ENCODE assay signal across 8 mouse cellular contexts in the genomic region with DNA sequence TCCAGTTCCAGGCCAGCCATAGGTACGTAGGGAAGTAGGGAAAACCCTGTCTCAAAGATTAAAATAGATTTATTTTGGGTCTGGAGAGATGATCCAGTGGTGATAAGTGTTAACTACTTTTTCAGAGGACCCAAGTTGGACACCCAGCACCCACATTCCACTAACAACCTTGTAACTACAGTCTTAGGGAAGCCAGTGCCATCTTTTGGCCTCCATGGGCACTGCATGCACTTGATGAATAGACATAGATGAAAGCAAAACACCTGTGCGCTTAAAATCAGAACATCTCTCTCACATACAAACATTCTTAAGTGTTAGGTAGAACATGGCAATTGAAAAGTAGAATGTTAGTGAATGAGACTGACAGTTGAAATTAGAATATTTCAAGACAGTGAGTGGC. TPM values are rescaled to one million over a fixed set of nuclear protein-coding genes. Genes with fewer than 3 reads are reported as not detected.
DNase-seq lines count a peak whose midpoint lies in the region; ATAC-seq lines count a peak whose summit lies in the region.

No protein-coding gene starts in this region.

- H3K4me1 ChIP-seq in heart, embryonic 12.5 days (replicated peaks) = peaks cover 21% of the 10 kb centered on the region
- H3K4me1 ChIP-seq in forebrain, embryonic 11.5 days (replicated peaks; ENCODE audit: control insufficient read depth, insufficient read depth, low read length) = peaks cover 7% of the 10 kb centered on the region
- peaks cover 16% of the 10 kb centered on the region for H3K4me1 ChIP-seq in limb, embryonic 10.5 days

- no peak overlapping the region for H3K27ac ChIP-seq in heart, embryonic 12.5 days (ENCODE audit: poor library complexity, severe bottlenecking)
- no peak overlapping the region for H3K27ac ChIP-seq in forebrain, embryonic 11.5 days (ENCODE audit: low read depth, low read length)
- no peak overlapping the region for H3K27ac ChIP-seq in limb, embryonic 10.5 days

- no peak overlapping the region for H3K9ac ChIP-seq in heart, embryonic 12.5 days
- peak overlapping the region; percentile 92; the same call in 1 of the 2 replicates for H3K9ac ChIP-seq in forebrain, embryonic 11.5 days (ENCODE audit: low read length)

- DNase-seq in heart, adult 18-20 months = no peak
- DNase-seq in ES-CJ7 (ENCODE audit: low read depth, low spot score) = peak; percentile 66
- no peak for DNase-seq in forebrain, embryonic 11.5 days (ENCODE audit: low spot score)
- DNase-seq in limb, embryonic 10.5 days (ENCODE audit: low spot score) = no peak
- DNase-seq in retina, postnatal 1 day = peak; percentile 13
- no peak for DNase-seq in urinary bladder, postnatal 36 days (ENCODE audit: low spot score in 2 of 2)
- DNase-seq in gastrocnemius, postnatal 14 days = no peak

- peaks cover 52% of the 10 kb centered on the region for H3K36me3 ChIP-seq in heart, embryonic 12.5 days
- peaks cover 9% of the 10 kb centered on the region; the same call in 1 of the 2 replicates for H3K36me3 ChIP-seq in forebrain, embryonic 11.5 days (ENCODE audit: control insufficient read depth, insufficient read depth, low read length)
- peaks cover 73% of the 10 kb centered on the region for H3K36me3 ChIP-seq in limb, embryonic 10.5 days

- no peaks in the 10 kb centered on the region for H3K9me3 ChIP-seq in heart, embryonic 12.5 days (replicated peaks)
- H3K9me3 ChIP-seq in forebrain, embryonic 11.5 days (ENCODE audit: control insufficient read depth, low read length) = no peaks in the 10 kb centered on the region
- H3K9me3 ChIP-seq in limb, embryonic 10.5 days (replicated peaks) = no peaks in the 10 kb centered on the region

- intact Hi-C loops in gastrocnemius, postnatal 14 days (cut with DNase I; ENCODE audit: low total_unique reads) = no loop called here

- WGBS in heart, embryonic 12.5 days = 94% methylated on average over 2 of the region's 2 CpGs
- WGBS in forebrain, embryonic 11.5 days = 90% methylated on average over 2 of the region's 2 CpGs
- WGBS in limb, embryonic 10.5 days = 90% methylated on average over 2 of the region's 2 CpGs

- no peak overlapping the region for H3K4me3 ChIP-seq in heart, embryonic 12.5 days
- peak overlapping the region; percentile 88; the same call in 1 of the 2 replicates for H3K4me3 ChIP-seq in forebrain, embryonic 11.5 days (ENCODE audit: low read depth, low read length)
- peak overlapping the region; percentile 94 for H3K4me3 ChIP-seq in limb, embryonic 10.5 days

- ATAC-seq in heart, embryonic 12.5 days (ENCODE audit: insufficient number of reproducible peaks, low FRiP score) = no peak
- ATAC-seq in forebrain, embryonic 11.5 days (replicated peaks; ENCODE audit: low FRiP score) = no peak

- H3K27me3 ChIP-seq in heart, embryonic 12.5 days (replicated peaks) = no peaks in the 10 kb centered on the region
- H3K27me3 ChIP-seq in forebrain, embryonic 11.5 days (ENCODE audit: control insufficient read depth, insufficient read depth, low read length) = no peaks in the 10 kb centered on the region
- no peaks in the 10 kb centered on the region for H3K27me3 ChIP-seq in limb, embryonic 10.5 days (ENCODE audit: low read depth, poor library complexity, severe bottlenecking)

- H3K4me2 ChIP-seq in heart, embryonic 12.5 days = peak overlapping the region; percentile 85
- peak overlapping the region; percentile 73; the same call in 1 of the 2 replicates for H3K4me2 ChIP-seq in forebrain, embryonic 11.5 days (ENCODE audit: low read depth, low read length, severe bottlenecking)

RNA-seq across cellular contexts. Expression of a gene that starts 0.8 kb away (rescaled TPM):
- polyA plus RNA-seq in heart, embryonic 12.5 days (2016; fragmentation: Nextera tagmentation; extraction: Ambion mirVana) = 745 and 746 TPM in 2 replicates
- total RNA-seq in heart, adult 18-20 months (2021) = 1,000 to 10,000 TPM; 1,228 to 1,265 TPM
- polyA plus RNA-seq in forebrain, embryonic 11.5 days (2014; fragmentation: Nextera tagmentation; extraction: Ambion mirVana) = 457 and 514 TPM in 2 replicates
- 464 and 473 TPM in 2 replicates for polyA plus RNA-seq in limb, embryonic 10.5 days (2016; fragmentation: Nextera tagmentation; extraction: Ambion mirVana)
- total RNA-seq in gastrocnemius, postnatal 14 days (2021) = 100 to 1,000 TPM; 598 to 698 TPM

RNA-seq across cellular contexts. Expression of a gene that starts 1.5 kb away (rescaled TPM):
- 89.4 and 89.9 TPM in 2 replicates for polyA plus RNA-seq in heart, embryonic 12.5 days (2016; fragmentation: Nextera tagmentation; extraction: Ambion mirVana)
- 10 to 100 TPM; 40.8 to 51.0 TPM for total RNA-seq in heart, adult 18-20 months (2021)
- polyA plus RNA-seq in forebrain, embryonic 11.5 days (2014; fragmentation: Nextera tagmentation; extraction: Ambion mirVana) = 148 and 173 TPM in 2 replicates
- 168 and 193 TPM in 2 replicates for polyA plus RNA-seq in limb, embryonic 10.5 days (2016; fragmentation: Nextera tagmentation; extraction: Ambion mirVana)
- total RNA-seq in gastrocnemius, postnatal 14 days (2021) = 10 to 100 TPM; 30.2 to 38.2 TPM

RNA-seq across cellular contexts. Expression of a gene that starts 12.8 kb away (rescaled TPM):
- polyA plus RNA-seq in heart, embryonic 12.5 days (2016; fragmentation: Nextera tagmentation; extraction: Ambion mirVana) = 1.9 TPM in 2 replicates
- total RNA-seq in heart, adult 18-20 months (2021) = under 1 TPM in 1 of 2 experiments, not detected in 1; 0.31 TPM
- polyA plus RNA-seq in forebrain, embryonic 11.5 days (2014; fragmentation: Nextera tagmentation; extraction: Ambion mirVana) = 3.2 and 3.4 TPM in 2 replicates
- 2.1 and 2.5 TPM in 2 replicates for polyA plus RNA-seq in limb, embryonic 10.5 days (2016; fragmentation: Nextera tagmentation; extraction: Ambion mirVana)
- total RNA-seq in gastrocnemius, postnatal 14 days (2021) = under 1 TPM; 0.60 to 0.86 TPM

RNA-seq across cellular contexts. Expression of a gene that starts 28.2 kb away (rescaled TPM):
- polyA plus RNA-seq in heart, embryonic 12.5 days (2016; fragmentation: Nextera tagmentation; extraction: Ambion mirVana) = 2.1 and 2.9 TPM in 2 replicates
- under 1 TPM; 0.15 to 0.41 TPM for total RNA-seq in heart, adult 18-20 months (2021)
- 0.52 and 0.64 TPM in 2 replicates for polyA plus RNA-seq in forebrain, embryonic 11.5 days (2014; fragmentation: Nextera tagmentation; extraction: Ambion mirVana)
- polyA plus RNA-seq in limb, embryonic 10.5 days (2016; fragmentation: Nextera tagmentation; extraction: Ambion mirVana) = 0.41 and 0.54 TPM in 2 replicates
- total RNA-seq in gastrocnemius, postnatal 14 days (2021) = under 1 TPM; 0.44 to 0.74 TPM

RNA-seq across cellular contexts. Expression of a gene that starts 53.7 kb away (rescaled TPM):
- not detected in 2 replicates for polyA plus RNA-seq in heart, embryonic 12.5 days (2016; fragmentation: Nextera tagmentation; extraction: Ambion mirVana)
- under 1 TPM in 1 of 2 experiments, not detected in 1; 0.64 TPM for total RNA-seq in heart, adult 18-20 months (2021)
- polyA plus RNA-seq in forebrain, embryonic 11.5 days (2014; fragmentation: Nextera tagmentation; extraction: Ambion mirVana) = 1.0 and 1.7 TPM in 2 replicates
- polyA plus RNA-seq in limb, embryonic 10.5 days (2016; fragmentation: Nextera tagmentation; extraction: Ambion mirVana) = not detected in 2 replicates
- total RNA-seq in gastrocnemius, postnatal 14 days (2021) = not detected

Comparison
In these comparisons a context has a peak if more than half of its experiments do, and no peak if none do; other contexts are left out.
1. DNase-seq: peak in ES-CJ7 (single experiment) and retina, postnatal 1 day (single experiment); none in heart, adult 18-20 months (0 of 2), forebrain, embryonic 11.5 days (single experiment), limb, embryonic 10.5 days (single experiment), urinary bladder, postnatal 36 days (0 of 2) and gastrocnemius, postnatal 14 days (single experiment).